Mouse (Mus musculus): Measurements from ENCODE around the gene Trpt1. TPM values are rescaled to one million over a fixed set of nuclear protein-coding genes. Genes with fewer than 3 reads are reported as not detected.

Gene Trpt1
- 5.9 TPM for polyA plus RNA-seq (2017; shearing (Covaris generic))

GRCm38 (mm10) chr19:6996006-6996405, at the start of gene Trpt1, which contains the start of gene Nudt22:
TSS of gene Trpt1 (plus strand) at chr19:6996131.
TSS of gene Nudt22 (minus strand) at chr19:6996117.

GRCm38 (mm10) chr19:6974211-6975205, 21.4 kb upstream of the Trpt1 start, which contains the start of gene Ppp1r14b:
TSS of gene Ppp1r14b (plus strand) at chr19:6974968.

GRCm38 (mm10) chr19:6975537-6976521, 20.1 kb upstream of the Trpt1 start, which contains the start of gene Plcb3:
TSS of gene Plcb3 (minus strand) at chr19:6976470.

GRCm38 (mm10) chr19:6980381-6981093, 15.4 kb upstream of the Trpt1 start, which contains the start of gene Fkbp2:
TSS of gene Fkbp2 (minus strand) at chr19:6980501.

GRCm38 (mm10) chr19:6987061-6987903, 8.6 kb upstream of the Trpt1 start, which contains the start of gene Vegfb:
TSS of gene Vegfb (minus strand) at chr19:6987651.

GRCm38 (mm10) chr19:6992011-6992858, 3.7 kb upstream of the Trpt1 start, which contains the start of gene Dnajc4:
TSS of gene Dnajc4 (minus strand) at chr19:6992572.

GRCm38 (mm10) chr19:7019191-7019590, 23.3 kb downstream of the Trpt1 start, which contains the start of gene Fermt3:
TSS of gene Fermt3 (minus strand) at chr19:7019469.

GRCm38 (mm10) chr19:7039841-7040636, 44.1 kb downstream of the Trpt1 start, which contains the start of gene Stip1:
TSS of gene Stip1 (minus strand) at chr19:7039967.

Other genes starting within 250 kb of the Trpt1 start
- gene Rps6ka4, start 155.5 kb upstream of the Trpt1 start, polyA plus RNA-seq (2017; shearing (Covaris generic)): 46.0 TPM
- gene Ccdc88b, start 137.9 kb upstream of the Trpt1 start, polyA plus RNA-seq (2017; shearing (Covaris generic)): 64.6 TPM
- 174 TPM for gene Trmt112, start 86.4 kb upstream of the Trpt1 start, polyA plus RNA-seq (2017; shearing (Covaris generic))
- gene Prdx5, start 86.0 kb upstream of the Trpt1 start, polyA plus RNA-seq (2017; shearing (Covaris generic)): 252 TPM
- gene Esrra, start 74.3 kb upstream of the Trpt1 start, polyA plus RNA-seq (2017; shearing (Covaris generic)): 7.9 TPM
- gene Catsperz, start 70.8 kb upstream of the Trpt1 start, polyA plus RNA-seq (2017; shearing (Covaris generic)): not detected
- not detected for gene Kcnk4, start 61.6 kb upstream of the Trpt1 start, polyA plus RNA-seq (2017; shearing (Covaris generic))
- gene Bad, start 54.3 kb upstream of the Trpt1 start, polyA plus RNA-seq (2017; shearing (Covaris generic)): 43.0 TPM
- gene Gpr137, start 53.7 kb upstream of the Trpt1 start, polyA plus RNA-seq (2017; shearing (Covaris generic)): 19.9 TPM
- gene Ppp1r14b, start 21.2 kb upstream of the Trpt1 start, polyA plus RNA-seq (2017; shearing (Covaris generic)): 30.5 TPM
- gene Plcb3, start 19.7 kb upstream of the Trpt1 start, polyA plus RNA-seq (2017; shearing (Covaris generic)): 14.8 TPM
- gene Fkbp2, start 15.6 kb upstream of the Trpt1 start, polyA plus RNA-seq (2017; shearing (Covaris generic)): 57.8 TPM
- 1.9 TPM for gene Vegfb, start 8.5 kb upstream of the Trpt1 start, polyA plus RNA-seq (2017; shearing (Covaris generic))
- 44.5 TPM for gene Dnajc4, start 3.6 kb upstream of the Trpt1 start, polyA plus RNA-seq (2017; shearing (Covaris generic))
- gene Nudt22, start within 50 bp of the Trpt1 start, polyA plus RNA-seq (2017; shearing (Covaris generic)): 32.2 TPM
- gene Fermt3, start 23.3 kb downstream of the Trpt1 start, polyA plus RNA-seq (2017; shearing (Covaris generic)): 435 TPM
- 257 TPM for gene Stip1, start 43.8 kb downstream of the Trpt1 start, polyA plus RNA-seq (2017; shearing (Covaris generic))
- gene Macrod1, start 60.7 kb downstream of the Trpt1 start, polyA plus RNA-seq (2017; shearing (Covaris generic)): 1.7 TPM
- 0.09 TPM for gene Flrt1, start 109.6 kb downstream of the Trpt1 start, polyA plus RNA-seq (2017; shearing (Covaris generic))
- gene Otub1, start 210.2 kb downstream of the Trpt1 start, polyA plus RNA-seq (2017; shearing (Covaris generic)): 62.7 TPM
- gene Cox8a, start 221.5 kb downstream of the Trpt1 start, polyA plus RNA-seq (2017; shearing (Covaris generic)): 556 TPM
- 47.0 TPM for gene Naa40, start 245.1 kb downstream of the Trpt1 start, polyA plus RNA-seq (2017; shearing (Covaris generic))